Mouse (Mus musculus) heart, embryonic 16.5 days (tissue): Measurements from ENCODE around the gene Gm8281. TPM values are rescaled to one million over a fixed set of nuclear protein-coding genes. Genes with fewer than 3 reads are reported as not detected.
"Not testable (repeated sequence)": the region's sequence is repeated elsewhere in the genome, so short reads cannot be mapped to it uniquely, and the experiment has no call there.

Source experiments
- ATAC-seq: fragments of 200-750 bp; cut with Nextera tagmentation; replicated peaks from 2 replicates; pipeline ENCODE4 v1.8.0; 2017; ENCODE audit warnings: moderate number of reproducible peaks; ENCODE audit not compliant: insufficient read depth, low FRiP score; ENCODE audit errors: extremely low read depth
- H3K27ac ChIP-seq: fragments of 300-500 bp; sonication (generic); 2 replicates; pipeline ENCODE4 v1.5.1; 2014; ENCODE audit warnings: mild to moderate bottlenecking, low read length, control low read depth, moderate library complexity
- H3K27me3 ChIP-seq: fragments of 300-500 bp; sonication (generic); 2 replicates; pipeline ENCODE4 v1.6.1; 2014; ENCODE audit warnings: low read length, mixed read lengths; ENCODE audit not compliant: control insufficient read depth, insufficient read depth
- H3K36me3 ChIP-seq: fragments of 300-500 bp; sonication (generic); 2 replicates; pipeline ENCODE4 v1.6.1; 2014; ENCODE audit not compliant: control insufficient read depth, insufficient read depth
- H3K4me1 ChIP-seq: fragments of 300-500 bp; sonication (generic); 2 replicates; pipeline ENCODE4 v1.6.1; 2014; ENCODE audit warnings: low read length, mixed read lengths; ENCODE audit not compliant: control insufficient read depth, insufficient read depth
- H3K4me2 ChIP-seq: fragments of 300-500 bp; sonication (generic); 2 replicates; pipeline ENCODE4 v1.6.1; 2014; ENCODE audit warnings: low read depth, mild to moderate bottlenecking, control low read depth, low read length
- H3K4me3 ChIP-seq: fragments of 300-500 bp; sonication (generic); 2 replicates; pipeline ENCODE4 v1.5.1; 2014; ENCODE audit warnings: mild to moderate bottlenecking, control low read depth, low read length
- H3K9ac ChIP-seq: fragments of 300-500 bp; sonication (generic); 2 replicates; pipeline ENCODE4 v1.6.1; 2014; ENCODE audit warnings: low read length, control low read depth
- H3K9me3 ChIP-seq: fragments of 300-500 bp; sonication (generic); replicated peaks from 2 replicates; pipeline ENCODE4 v1.6.1; 2016; ENCODE audit warnings: low read length; ENCODE audit not compliant: control insufficient read depth
- WGBS: fragments of 180-500 bp; shearing (Covaris S2); extraction: QIAGEN DNeasy Blood & Tissue Kit; methylation state at CpG from one replicate; pipeline ENCODE4 v1.1.7; 2014; 5-methylcytosine and 5-hydroxymethylcytosine counted together
- polyA plus RNA-seq: library from polyadenylated mRNA; unstranded; fragments of >200 nt; fragmentation: Nextera tagmentation; extraction: Ambion mirVana; gene quantifications from 2 replicates; pipeline ENCODE4 v1.2.1, GENCODE M21; 2015

Gene Gm8281
- polyA plus RNA-seq, result 1.0 and 1.6 TPM in 2 replicates

- H3K27me3 ChIP-seq, H3K4me1 ChIP-seq, H3K36me3 ChIP-seq, H3K9ac ChIP-seq, H3K9me3 ChIP-seq, H3K27ac ChIP-seq, ATAC-seq: not testable (repeated sequence)
- peak within 1 kb of the TSS; percentile 63 for H3K4me2 ChIP-seq
- 4% methylated on average over 32 of the region's 63 CpGs for WGBS
- peak within 1 kb of the TSS; percentile 45 for H3K4me3 ChIP-seq
These were observed at the start of gene Gm8281 for GRCm38 (mm10) chr14:5070611-5071490. Gene Gm8281, plus strand, starts transcription at chr14:5071040.

GRCm38 (mm10) chr14:5050329-5050728 is 20.5 kb upstream of the Gm8281 start, which contains the start of gene 4930555G01Rik:
Gene 4930555G01Rik, plus strand, starts transcription at chr14:5050629.
- H3K9me3 ChIP-seq, H3K27me3 ChIP-seq, H3K36me3 ChIP-seq, ATAC-seq, H3K4me3 ChIP-seq, H3K27ac ChIP-seq, H3K9ac ChIP-seq, H3K4me1 ChIP-seq, H3K4me2 ChIP-seq: not testable (repeated sequence)
- WGBS, result no CpG with 5 or more reads among the region's 3 CpGs

GRCm38 (mm10) chr14:5131219-5131618 is 60.4 kb downstream of the Gm8281 start, which contains the start of gene Gm8279:
Gene Gm8279, plus strand, starts transcription at chr14:5131519.
- H3K4me2 ChIP-seq, H3K9me3 ChIP-seq, H3K9ac ChIP-seq, H3K4me3 ChIP-seq, H3K4me1 ChIP-seq, H3K27me3 ChIP-seq, H3K36me3 ChIP-seq, ATAC-seq, H3K27ac ChIP-seq: not testable (repeated sequence)
- 82% methylated on average over 2 of the region's 2 CpGs for WGBS

Other genes with a start within 250 kb of the Gm8281 start
- not detected in 2 replicates for gene Gm3269, start 232.9 kb upstream of the Gm8281 start, polyA plus RNA-seq
- gene Gm3264, start 215.5 kb upstream of the Gm8281 start, polyA plus RNA-seq, result 0.97 and 2.6 TPM in 2 replicates
- 0.14 TPM in 1 of 2 replicates, not detected in the other for gene Gm3278, start 178.6 kb upstream of the Gm8281 start, polyA plus RNA-seq
- not detected in 2 replicates for gene Gm8297, start 87.1 kb upstream of the Gm8281 start, polyA plus RNA-seq
- gene Gm3298, start 55.1 kb upstream of the Gm8281 start, polyA plus RNA-seq, result not detected in 2 replicates
- 0.08 TPM in 1 of 2 replicates, not detected in the other for gene 4930555G01Rik, start 20.4 kb upstream of the Gm8281 start, polyA plus RNA-seq
- not detected in 2 replicates for gene Gm8279, start 60.5 kb downstream of the Gm8281 start, polyA plus RNA-seq
- gene Gm3317, start 93.5 kb downstream of the Gm8281 start, polyA plus RNA-seq, result not detected in 2 replicates
- gene Gm8271, start 114.8 kb downstream of the Gm8281 start, polyA plus RNA-seq, result not detected in 2 replicates
- 0.12 TPM in 1 of 2 replicates, not detected in the other for gene Gm3526, start 189.5 kb downstream of the Gm8281 start, polyA plus RNA-seq